Mouse (Mus musculus): ENCODE data around the gene Sbno2. TPM values are rescaled to one million over a fixed set of nuclear protein-coding genes. Genes with fewer than 3 reads are reported as not detected.

The Sbno2 gene
- polyA plus RNA-seq (2015; fragmentation: Nextera tagmentation; extraction: Ambion mirVana) = 13.1 and 14.9 TPM in 2 replicates

DNA sequence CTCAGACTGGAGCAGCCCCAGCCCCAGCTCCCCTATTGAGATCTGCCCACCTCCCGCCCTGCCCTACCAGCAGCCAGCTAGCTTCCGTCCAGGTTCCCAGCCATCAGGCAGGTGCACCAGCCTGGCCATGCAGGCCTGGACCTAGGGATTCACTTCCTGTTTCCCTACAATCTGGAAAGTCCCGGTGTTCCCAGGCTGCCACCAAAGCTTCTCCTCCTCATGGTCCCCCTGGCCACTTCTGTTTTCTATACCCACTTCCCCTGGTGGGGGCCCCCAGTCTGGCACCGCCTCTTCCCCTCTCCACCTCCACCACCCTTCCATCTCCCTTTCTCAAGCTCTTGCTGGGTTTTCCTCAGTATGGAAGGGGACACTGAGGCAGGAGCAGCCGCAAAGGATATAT is at the start of gene Sbno2:
Sbno2 (minus strand) TSS at position 112 of the 400 bp plus-strand sequence.
- H3K27ac ChIP-seq (ENCODE audit: low read length) = no peak within 1 kb of the TSS
- H3K9ac ChIP-seq (replicated peaks; ENCODE audit: low read depth, low read length) = no peak within 1 kb of the TSS
- no peak for ATAC-seq
- no peak within 1 kb of the TSS for H3K4me3 ChIP-seq (replicated peaks; ENCODE audit: low read length)
- 64% methylated on average over 5 of the region's 5 CpGs for WGBS
- H3K27me3 ChIP-seq (replicated peaks; ENCODE audit: control insufficient read depth, insufficient read depth, low read length) = no peaks in the 10 kb centered on the region
- no peaks in the 10 kb centered on the region for H3K36me3 ChIP-seq (ENCODE audit: control insufficient read depth, insufficient read depth)
- no peak within 1 kb of the TSS for H3K4me2 ChIP-seq (ENCODE audit: low read length)
- peaks cover 13% of the 10 kb centered on the region for H3K4me1 ChIP-seq (replicated peaks; ENCODE audit: control insufficient read depth, insufficient read depth, low read length)
- no peaks in the 10 kb centered on the region for H3K9me3 ChIP-seq (ENCODE audit: control insufficient read depth, low read length)

- H3K4me1 ChIP-seq (replicated peaks; ENCODE audit: control insufficient read depth, insufficient read depth, low read length) = peaks cover 56% of the 10 kb centered on the region
- no peak for ATAC-seq
- no peak overlapping the region for H3K27ac ChIP-seq (ENCODE audit: low read length)
- no peak overlapping the region for H3K4me3 ChIP-seq (replicated peaks; ENCODE audit: low read length)
- H3K9ac ChIP-seq (replicated peaks; ENCODE audit: low read depth, low read length) = no peak overlapping the region
- WGBS = 87% methylated on average over 7 of the region's 7 CpGs
- no peaks in the 10 kb centered on the region for H3K9me3 ChIP-seq (ENCODE audit: control insufficient read depth, low read length)
- no peak overlapping the region for H3K4me2 ChIP-seq (ENCODE audit: low read length)
- H3K27me3 ChIP-seq (replicated peaks; ENCODE audit: control insufficient read depth, insufficient read depth, low read length) = no peaks in the 10 kb centered on the region
- peaks cover 37% of the 10 kb centered on the region for H3K36me3 ChIP-seq (ENCODE audit: control insufficient read depth, insufficient read depth)
Observed at GRCm38 (mm10) chr10:80154384-80154783, 49.0 kb upstream of the Sbno2 start.

DNA sequence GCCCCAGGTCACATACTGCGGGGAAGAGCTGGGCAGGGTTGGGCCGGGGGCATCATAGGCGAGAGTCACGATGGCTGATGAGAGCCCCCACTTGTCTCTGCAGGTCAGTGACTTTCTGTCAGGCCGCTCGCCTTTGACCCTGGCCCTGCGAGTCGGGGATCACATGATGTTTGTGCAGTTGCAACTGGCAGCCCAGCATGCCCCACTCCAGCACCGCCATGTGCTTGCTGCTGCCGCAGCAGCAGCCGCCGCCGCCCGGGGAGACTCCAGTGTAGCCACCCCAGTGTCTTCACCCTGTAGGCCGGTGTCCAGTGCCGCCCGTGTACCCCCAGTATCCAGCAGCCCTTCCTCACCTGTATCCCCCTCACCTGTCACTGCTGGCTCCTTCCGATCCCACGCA is 48.3 kb upstream of the Sbno2 start:
- no peaks in the 10 kb centered on the region for H3K9me3 ChIP-seq (ENCODE audit: control insufficient read depth, low read length)
- H3K4me2 ChIP-seq (ENCODE audit: low read length) = no peak overlapping the region
- H3K4me1 ChIP-seq (replicated peaks; ENCODE audit: control insufficient read depth, insufficient read depth, low read length) = peaks cover 49% of the 10 kb centered on the region
- H3K36me3 ChIP-seq (ENCODE audit: control insufficient read depth, insufficient read depth) = peaks cover 37% of the 10 kb centered on the region
- no peaks in the 10 kb centered on the region for H3K27me3 ChIP-seq (replicated peaks; ENCODE audit: control insufficient read depth, insufficient read depth, low read length)
- no peak for ATAC-seq
- 83% methylated on average over 19 of the region's 19 CpGs for WGBS
- H3K27ac ChIP-seq (ENCODE audit: low read length) = no peak overlapping the region
- no peak overlapping the region for H3K4me3 ChIP-seq (replicated peaks; ENCODE audit: low read length)
- H3K9ac ChIP-seq (replicated peaks; ENCODE audit: low read depth, low read length) = 0 out of 2 replicates have a peak overlapping the region, but pooled peaks have one; percentile 3

DNA sequence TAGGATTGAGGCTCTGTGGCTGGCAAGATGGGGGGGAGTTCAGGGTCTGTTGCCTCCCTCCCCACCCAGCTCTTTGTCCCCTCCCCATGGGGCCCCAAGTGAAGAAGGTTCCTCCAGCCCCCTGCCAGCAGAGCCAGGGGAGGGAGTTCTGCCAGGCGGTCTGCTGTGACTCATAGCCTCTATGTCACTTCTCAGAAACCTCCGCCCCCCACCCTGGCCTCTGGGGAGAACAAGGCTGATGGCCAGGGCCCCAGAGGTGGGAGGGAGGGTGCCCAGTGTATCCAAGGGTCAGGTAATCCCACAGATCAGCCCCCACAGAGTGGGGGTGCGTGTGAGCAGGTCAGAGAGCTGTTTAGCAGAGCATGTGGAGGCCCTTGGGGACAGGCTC is 47.5 kb upstream of the Sbno2 start:
- Histone ChIP-seq H3K4me3 (replicated peaks; ENCODE audit: low read length) (peak overlapping the region; percentile 63), H3K4me1 (replicated peaks; ENCODE audit: control insufficient read depth, insufficient read depth, low read length) (peaks cover 43% of the 10 kb centered on the region), H3K36me3 (ENCODE audit: control insufficient read depth, insufficient read depth) (peaks cover 37% of the 10 kb centered on the region), H3K27ac (ENCODE audit: low read length) (peak overlapping the region; percentile 99), H3K4me2 (ENCODE audit: low read length) (peak overlapping the region; percentile 94), H3K9ac (replicated peaks; ENCODE audit: low read depth, low read length) (peak overlapping the region; percentile 98), H3K9me3 (ENCODE audit: control insufficient read depth, low read length) (no peaks in the 10 kb centered on the region), H3K27me3 (replicated peaks; ENCODE audit: control insufficient read depth, insufficient read depth, low read length) (no peaks in the 10 kb centered on the region)
- 30% methylated on average over 3 of the region's 3 CpGs for WGBS
- ATAC-seq = no peak

GRCm38 (mm10) chr10:80152071-80152872 is 46.9 kb upstream of the Sbno2 start:
- Histone ChIP-seq H3K4me2 (ENCODE audit: low read length) (peak overlapping the region; percentile 94), H3K4me1 (replicated peaks; ENCODE audit: control insufficient read depth, insufficient read depth, low read length) (peaks cover 42% of the 10 kb centered on the region), H3K9ac (replicated peaks; ENCODE audit: low read depth, low read length) (peak overlapping the region; percentile 98), H3K36me3 (ENCODE audit: control insufficient read depth, insufficient read depth) (peaks cover 34% of the 10 kb centered on the region), H3K4me3 (replicated peaks; ENCODE audit: low read length) (peak overlapping the region; percentile 63), H3K27ac (ENCODE audit: low read length) (peak overlapping the region; percentile 99), H3K9me3 (ENCODE audit: control insufficient read depth, low read length) (no peaks in the 10 kb centered on the region), H3K27me3 (replicated peaks; ENCODE audit: control insufficient read depth, insufficient read depth, low read length) (no peaks in the 10 kb centered on the region)
- 3% methylated on average over 15 of the region's 15 CpGs for WGBS
- no peak for ATAC-seq

- H3K4me3 ChIP-seq (replicated peaks; ENCODE audit: low read length) = peak overlapping the region; percentile 63
- peaks cover 34% of the 10 kb centered on the region for H3K4me1 ChIP-seq (replicated peaks; ENCODE audit: control insufficient read depth, insufficient read depth, low read length)
- H3K36me3 ChIP-seq (ENCODE audit: control insufficient read depth, insufficient read depth) = peaks cover 26% of the 10 kb centered on the region
- peak overlapping the region; percentile 94 for H3K4me2 ChIP-seq (ENCODE audit: low read length)
- WGBS = 0% methylated on average over 26 of the region's 26 CpGs
- no peak for ATAC-seq
- H3K9me3 ChIP-seq (ENCODE audit: control insufficient read depth, low read length) = no peaks in the 10 kb centered on the region
- peak overlapping the region; percentile 98 for H3K9ac ChIP-seq (replicated peaks; ENCODE audit: low read depth, low read length)
- peak overlapping the region; percentile 99 for H3K27ac ChIP-seq (ENCODE audit: low read length)
- no peaks in the 10 kb centered on the region for H3K27me3 ChIP-seq (replicated peaks; ENCODE audit: control insufficient read depth, insufficient read depth, low read length)
Observed at GRCm38 (mm10) chr10:80151211-80152034, 46.1 kb upstream of the Sbno2 start.

DNA sequence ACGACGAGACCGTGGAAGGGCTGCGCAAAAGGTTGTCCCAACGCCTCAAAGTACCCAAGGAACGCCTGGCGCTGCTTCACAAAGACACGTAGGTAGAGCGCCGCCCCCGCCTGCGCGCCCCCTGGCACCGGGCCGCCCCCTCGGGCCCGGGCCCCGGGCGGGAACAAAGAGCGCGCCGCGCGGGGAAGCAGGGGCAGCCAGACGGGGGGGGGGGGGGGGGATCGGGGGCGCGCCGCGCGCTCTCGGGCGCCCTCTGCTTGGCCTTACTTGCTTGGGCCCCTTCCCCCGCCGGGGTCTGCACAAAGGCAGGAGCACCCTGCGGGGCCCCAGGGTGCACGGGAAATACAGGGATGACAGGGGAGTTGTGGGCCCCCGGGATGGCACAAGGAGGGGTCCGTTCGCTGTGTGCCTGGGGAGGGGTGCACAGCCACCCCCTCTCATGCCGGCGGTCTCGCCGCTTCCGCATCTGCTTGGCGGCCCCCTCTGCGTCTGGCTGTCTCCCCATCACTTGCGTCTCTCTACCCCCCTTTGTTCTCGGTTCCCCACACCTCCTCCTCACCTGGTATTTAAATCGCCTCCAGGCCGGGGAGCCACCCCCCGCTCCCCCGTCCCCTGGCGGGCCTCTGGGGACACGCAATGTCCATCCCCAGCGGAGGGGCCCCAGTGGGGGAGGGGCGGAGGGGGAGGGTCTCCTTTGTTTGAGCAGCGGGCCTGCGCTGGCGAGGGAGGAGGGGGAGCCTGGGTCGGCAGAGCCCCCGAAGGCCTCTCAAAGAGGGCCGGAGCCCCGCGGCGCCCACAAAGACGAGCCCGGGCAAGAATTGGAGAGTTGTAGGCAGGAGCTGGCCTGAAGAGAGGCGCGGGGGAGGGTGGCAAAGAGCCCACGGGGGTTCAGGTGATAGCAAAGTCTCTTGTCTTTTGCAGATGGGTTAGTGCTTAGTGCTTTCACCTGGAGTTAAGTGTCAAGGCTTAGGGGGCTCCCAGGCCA is 45.1 kb upstream of the Sbno2 start:
- peak; percentile 10 for ATAC-seq
- Histone ChIP-seq H3K9me3 (ENCODE audit: control insufficient read depth, low read length) (no peaks in the 10 kb centered on the region), H3K4me3 (replicated peaks; ENCODE audit: low read length) (peak overlapping the region; percentile 63), H3K27me3 (replicated peaks; ENCODE audit: control insufficient read depth, insufficient read depth, low read length) (no peaks in the 10 kb centered on the region), H3K9ac (replicated peaks; ENCODE audit: low read depth, low read length) (peak overlapping the region; percentile 98), H3K4me1 (replicated peaks; ENCODE audit: control insufficient read depth, insufficient read depth, low read length) (peaks cover 40% of the 10 kb centered on the region), H3K36me3 (ENCODE audit: control insufficient read depth, insufficient read depth) (peaks cover 18% of the 10 kb centered on the region), H3K4me2 (ENCODE audit: low read length) (peak overlapping the region; percentile 94), H3K27ac (ENCODE audit: low read length) (peak overlapping the region; percentile 99)
- WGBS = under 1% methylated on average over 48 of the region's 71 CpGs

GRCm38 (mm10) chr10:80149291-80150225 is 44.2 kb upstream of the Sbno2 start:
- peak; percentile 84 for ATAC-seq
- H3K36me3 ChIP-seq (ENCODE audit: control insufficient read depth, insufficient read depth) = peaks cover 9% of the 10 kb centered on the region
- peaks cover 41% of the 10 kb centered on the region for H3K4me1 ChIP-seq (replicated peaks; ENCODE audit: control insufficient read depth, insufficient read depth, low read length)
- WGBS = under 1% methylated on average over 88 of the region's 88 CpGs
- peak overlapping the region; percentile 94 for H3K4me2 ChIP-seq (ENCODE audit: low read length)
- peak overlapping the region; percentile 98 for H3K9ac ChIP-seq (replicated peaks; ENCODE audit: low read depth, low read length)
- no peaks in the 10 kb centered on the region for H3K27me3 ChIP-seq (replicated peaks; ENCODE audit: control insufficient read depth, insufficient read depth, low read length)
- peak overlapping the region; percentile 100 for H3K27ac ChIP-seq (ENCODE audit: low read length)
- no peaks in the 10 kb centered on the region for H3K9me3 ChIP-seq (ENCODE audit: control insufficient read depth, low read length)
- H3K4me3 ChIP-seq (replicated peaks; ENCODE audit: low read length) = peak overlapping the region; percentile 63

Measured in forebrain, embryonic 16.5 days (tissue).